Comparison of ENCODE assay signal across 19 mouse cellular contexts in genomic region chr4:148530778-148531177, GRCm38 (mm10). TPM values are rescaled to one million over a fixed set of nuclear protein-coding genes. Genes with fewer than 3 reads are reported as not detected.
"Had no signal": no experiment of that assay in that cellular context is flagged by ENCODE, and none has a peak within 500 bp of the region (broad histone marks: within the 10 kb centered on the region; RNA-seq: fewer than 3 reads in every experiment).

No protein-coding gene starts in this region.

- H3K9me3 ChIP-seq: limb, embryonic 10.5 days; limb, embryonic 13.5 days; liver, embryonic 12.5 days; liver, embryonic 15.5 days; lung, embryonic 15.5 days; megakaryocyte, embryonic 14.5 days; midbrain, embryonic 10.5 days; midbrain, embryonic 13.5 days had no signal

- H3K4me3 ChIP-seq: layer of hippocampus, adult 2 months; limb, embryonic 10.5 days; limb, embryonic 13.5 days; liver, embryonic 12.5 days; liver, embryonic 15.5 days; lung, embryonic 15.5 days; megakaryocyte, embryonic 14.5 days; midbrain, embryonic 10.5 days; midbrain, embryonic 13.5 days had no signal

- H3K27ac ChIP-seq: kidney, postnatal 0 days; layer of hippocampus, adult 2 months; limb, embryonic 10.5 days; limb, embryonic 13.5 days; liver, embryonic 12.5 days; liver, embryonic 15.5 days; lung, embryonic 15.5 days; midbrain, embryonic 10.5 days; midbrain, embryonic 13.5 days had no signal

- DNase-seq: kidney, postnatal 25 days; layer of hippocampus, adult 9-11 months; liver; lung, adult 18-20 months; lung, postnatal 10 days; lung, postnatal 36 days; thymus, adult 18-20 months; thymus, postnatal 36 days had no signal

- H3K27me3 ChIP-seq: limb, embryonic 13.5 days; liver, embryonic 12.5 days; liver, embryonic 15.5 days; lung, embryonic 15.5 days; megakaryocyte, embryonic 14.5 days; midbrain, embryonic 13.5 days had no signal

- ATAC-seq: liver, embryonic 12.5 days; midbrain, embryonic 13.5 days had no signal

- H3K4me2 ChIP-seq: limb, embryonic 13.5 days; liver, embryonic 12.5 days; liver, embryonic 15.5 days; lung, embryonic 15.5 days; midbrain, embryonic 13.5 days had no signal

- H3K9ac ChIP-seq: limb, embryonic 13.5 days; liver, embryonic 12.5 days; liver, embryonic 15.5 days; lung, embryonic 15.5 days; midbrain, embryonic 13.5 days had no signal

- H3K4me1 ChIP-seq: limb, embryonic 10.5 days; limb, embryonic 13.5 days; liver, embryonic 12.5 days; liver, embryonic 15.5 days; lung, embryonic 15.5 days; midbrain, embryonic 10.5 days; midbrain, embryonic 13.5 days had no signal

RNA-seq across cellular contexts. Expression of gene Angptl7, which starts 30.5 kb away (rescaled TPM):
- polyA plus RNA-seq: small intestine, adult 2 months had no signal
